7 mouse cellular contexts compared by ENCODE assay signal in genomic region chr3:127790234-127791055, GRCm38 (mm10). TPM values are rescaled to one million over a fixed set of nuclear protein-coding genes. Genes with fewer than 3 reads are reported as not detected.
A peak's percentile ranks its signal among the peaks of the same experiment; 100 is the strongest.
DNase-seq lines count a peak whose midpoint lies in the region; ATAC-seq and TF ChIP-seq lines count a peak whose summit lies in the region.

No protein-coding gene starts in this region.

- H3K4me2 ChIP-seq in heart, embryonic 13.5 days: peak overlapping the region; percentile 100
- H3K4me2 ChIP-seq in kidney, embryonic 16.5 days (replicated peaks; ENCODE audit: low read depth, low read length): peak overlapping the region; percentile 95

- peaks cover 10% of the 10 kb centered on the region for H3K4me1 ChIP-seq in heart, embryonic 13.5 days
- H3K4me1 ChIP-seq in kidney, embryonic 16.5 days (ENCODE audit: insufficient read depth, low read length): peaks cover 11% of the 10 kb centered on the region
- no peaks in the 10 kb centered on the region; the same call in 1 of the 2 replicates for H3K4me1 ChIP-seq in small intestine, adult 2 months (ENCODE audit: control insufficient read depth, insufficient read depth, insufficient read length, low read length)

- POLR2A ChIA-PET in Patski (lab: Charles Lee): interaction anchor here (0.5 to 2.8 kb wide), 5 partner anchors 10 to 401 kb away, joined by 3 to 8 read pairs (median 3); partner anchors contain the start of gene Alpk1

- TF ChIP-seq POLR2A in small intestine, adult 2 months (IDR thresholded peaks at IDR 0.05; ENCODE audit: low read depth, low read length): no peak

- in situ Hi-C loops in Patski (cut with MboI; ENCODE audit: low pct_unique_long_range_greater_than_20kb): no loop called here

- CTCF ChIA-PET in Patski (lab: Charles Lee): interaction anchor here (0.8 to 2.5 kb wide), 7 partner anchors 9 to 150 kb away, joined by 3 to 8 read pairs (median 3); no protein-coding TSS in a partner anchor

- peak overlapping the region; percentile 77 for H3K4me3 ChIP-seq in heart, embryonic 13.5 days
- H3K4me3 ChIP-seq in kidney, embryonic 16.5 days (ENCODE audit: low read length): peak overlapping the region; percentile 67
- peak overlapping the region; percentile 95 for H3K4me3 ChIP-seq in small intestine, adult 2 months (ENCODE audit: low read depth, low read length)

- under 1% methylated on average over 34 of the region's 36 CpGs for WGBS in heart, embryonic 13.5 days
- WGBS in kidney, embryonic 16.5 days: under 1% methylated on average over 34 of the region's 36 CpGs
- under 1% methylated on average over 34 of the region's 36 CpGs for WGBS in small intestine, adult 2 months

- peak overlapping the region; percentile 86 for H3K9ac ChIP-seq in heart, embryonic 13.5 days
- peak overlapping the region; percentile 74 for H3K9ac ChIP-seq in kidney, embryonic 16.5 days (replicated peaks; ENCODE audit: low read length)

- ATAC-seq in CD4-positive, CD25-positive, alpha-beta regulatory T cell, adult 4 months: peak; percentile 53
- ATAC-seq in Patski: peak; percentile 41
- ATAC-seq in heart, embryonic 13.5 days (ENCODE audit: extremely low read depth, insufficient number of reproducible peaks, low FRiP score, low TSS enrichment): no peak
- peak; percentile 62 for ATAC-seq in kidney, embryonic 16.5 days (ENCODE audit: low FRiP score, low TSS enrichment)

- no peak for DNase-seq in Patski (ENCODE audit: low read depth, low spot score)
- peak; percentile 57 for DNase-seq in embryo, embryonic 9.5 days (ENCODE audit: extremely low spot score)
- peak; percentile 27 for DNase-seq in lung, postnatal 25 days (ENCODE audit: low spot score)

- H3K27me3 ChIP-seq in Patski: no peaks in the 10 kb centered on the region
- peaks cover 37% of the 10 kb centered on the region for H3K27me3 ChIP-seq in heart, embryonic 13.5 days (replicated peaks)
- H3K27me3 ChIP-seq in kidney, embryonic 16.5 days (ENCODE audit: insufficient read depth, low read length): peaks cover 19% of the 10 kb centered on the region
- no peaks in the 10 kb centered on the region for H3K27me3 ChIP-seq in small intestine, adult 2 months (ENCODE audit: control insufficient read depth, insufficient read depth, low read length)

- no peaks in the 10 kb centered on the region for H3K36me3 ChIP-seq in heart, embryonic 13.5 days
- H3K36me3 ChIP-seq in kidney, embryonic 16.5 days (ENCODE audit: insufficient read depth, low read length): no peaks in the 10 kb centered on the region
- H3K36me3 ChIP-seq in small intestine, adult 2 months (ENCODE audit: control insufficient read depth, insufficient read depth, low read length): 0 out of 2 replicates have a peak, but pooled peaks cover 4% of the 10 kb centered on the region

- H3K27ac ChIP-seq in heart, embryonic 13.5 days (replicated peaks): peak overlapping the region; percentile 48
- H3K27ac ChIP-seq in kidney, embryonic 16.5 days (ENCODE audit: low read length): no peak overlapping the region
- peak overlapping the region; percentile 52 for H3K27ac ChIP-seq in small intestine, adult 2 months (ENCODE audit: insufficient read depth, low read depth, low read length)

- TF ChIP-seq CTCF in Patski (IDR thresholded peaks at IDR 0.05): no peak
- TF ChIP-seq CTCF in small intestine, adult 2 months (IDR thresholded peaks at IDR 0.05; ENCODE audit: extremely low read depth, insufficient read length, insufficient replicate concordance, low read depth, low read length): no peak

- no peaks in the 10 kb centered on the region for H3K9me3 ChIP-seq in heart, embryonic 13.5 days
- peaks cover 4% of the 10 kb centered on the region; the same call in 1 of the 2 replicates for H3K9me3 ChIP-seq in kidney, embryonic 16.5 days (ENCODE audit: low read length)

RNA-seq across cellular contexts. Expression of gene Tifa, which starts 0.8 kb away (rescaled TPM):
- polyA plus RNA-seq in CD4-positive, CD25-positive, alpha-beta regulatory T cell, adult 4 months (2017; shearing (Covaris generic)): under 1 TPM in 1 of 2 experiments, not detected in 1; 0.38 TPM
- polyA plus RNA-seq in Patski (2021): 86.0 TPM
- 3.0 and 3.3 TPM in 2 replicates for polyA plus RNA-seq in heart, embryonic 13.5 days (2015; fragmentation: Nextera tagmentation; extraction: Ambion mirVana)
- 4.3 and 5.4 TPM in 2 replicates for polyA plus RNA-seq in kidney, embryonic 16.5 days (2015; fragmentation: Nextera tagmentation; extraction: Ambion mirVana)
- polyA plus RNA-seq in small intestine, adult 2 months (2012; rRNA removed): 2.0 and 11.3 TPM in 2 replicates

RNA-seq across cellular contexts. Expression of gene Alpk1, which starts 10.1 kb away (rescaled TPM):
- 1 to 10 TPM in 1 of 2 experiments, under 1 TPM in 1; 0.70 to 1.9 TPM for polyA plus RNA-seq in CD4-positive, CD25-positive, alpha-beta regulatory T cell, adult 4 months (2017; shearing (Covaris generic))
- 16.5 TPM for polyA plus RNA-seq in Patski (2021)
- polyA plus RNA-seq in heart, embryonic 13.5 days (2015; fragmentation: Nextera tagmentation; extraction: Ambion mirVana): 1.0 and 1.2 TPM in 2 replicates
- 1.2 TPM in 2 replicates for polyA plus RNA-seq in kidney, embryonic 16.5 days (2015; fragmentation: Nextera tagmentation; extraction: Ambion mirVana)
- 0.72 and 1.8 TPM in 2 replicates for polyA plus RNA-seq in small intestine, adult 2 months (2012; rRNA removed)

RNA-seq across cellular contexts. Expression of gene Ap1ar, which starts 46.9 kb away (rescaled TPM):
- 10 to 100 TPM; 22.0 to 42.2 TPM for polyA plus RNA-seq in CD4-positive, CD25-positive, alpha-beta regulatory T cell, adult 4 months (2017; shearing (Covaris generic))
- 166 TPM for polyA plus RNA-seq in Patski (2021)
- 27.5 and 30.5 TPM in 2 replicates for polyA plus RNA-seq in heart, embryonic 13.5 days (2015; fragmentation: Nextera tagmentation; extraction: Ambion mirVana)
- polyA plus RNA-seq in kidney, embryonic 16.5 days (2015; fragmentation: Nextera tagmentation; extraction: Ambion mirVana): 49.3 and 50.9 TPM in 2 replicates
- polyA plus RNA-seq in small intestine, adult 2 months (2012; rRNA removed): 14.8 and 38.8 TPM in 2 replicates
